Mouse (Mus musculus): ENCODE data around the gene Art2b.

- TF ChIP-seq CTCF (IDR thresholded peaks at IDR 0.05; ENCODE audit: borderline replicate concordance, insufficient read depth, low read depth, low read length) (peak; percentile 23; the same call in 1 of the 2 replicates), POLR2A (IDR thresholded peaks at IDR 0.05; ENCODE audit: borderline replicate concordance, insufficient read depth, low read length) (no peak)
Measured at GRCm38 (mm10) chr7:101538141-101538933, 47.1 kb downstream of the Art2b start.

Data from cerebellum, adult 2 months (tissue).